Mouse (Mus musculus) cortical plate, adult 2 months (tissue): ENCODE measurements at regions not wholly inside any gene's neighbourhood (a gene's known extent, or its start where the extent isn't known, plus 50 kb on each side); places are given as distances from the start of the nearest gene placed in this dataset.

Experiments used
- CTCF ChIP-seq: fragments of 200-500 bp; IDR thresholded peaks from 2 replicates; pipeline ENCODE4 v1.5.1; 2011; ENCODE audit warnings: mild to moderate bottlenecking, control low read depth, low read length; ENCODE audit not compliant: insufficient read depth; ENCODE audit errors: extremely low read depth
- POLR2A ChIP-seq: fragments of 200-500 bp; IDR thresholded peaks from 2 replicates; pipeline ENCODE4 v1.6.1; 2011; ENCODE audit warnings: mild to moderate bottlenecking, low read length, control low read depth; ENCODE audit not compliant: insufficient read depth; ENCODE audit errors: extremely low read depth

- TF ChIP-seq CTCF (no peak), POLR2A (no peak)
These were observed 127.1 kb upstream of the Pum3 start for GRCm38 (mm10) chr19:27556697-27557096.
